Mouse (Mus musculus) ES-Bruce4 (cell line): ENCODE results near the gene Lsm12.

Experiments
- EP300 ChIP-seq: IDR thresholded peaks from 2 replicates; pipeline ENCODE4 v1.6.1; 2011; ENCODE audit warnings: low read depth, low read length; ENCODE audit not compliant: insufficient read depth
- POLR2A ChIP-seq: IDR thresholded peaks from one replicate; pipeline ENCODE4 v1.8.1; 2011; ENCODE audit warnings: low read length; ENCODE audit not compliant: insufficient read depth

DNA sequence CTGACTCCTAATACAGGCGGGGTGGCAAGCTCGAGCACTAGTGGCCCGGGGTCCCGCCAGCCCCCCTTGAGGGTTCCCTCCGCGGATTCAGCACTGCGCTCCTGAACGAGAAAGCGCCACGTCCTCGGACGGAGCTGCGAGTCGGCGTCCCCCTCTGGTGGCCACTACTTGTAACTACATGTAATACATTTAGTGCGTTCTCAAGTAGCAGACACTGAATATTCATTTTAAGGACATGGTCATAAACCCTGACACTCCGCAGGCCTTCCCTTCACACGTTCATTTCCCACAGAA, 46.7 kb downstream of the Lsm12 start:
- no peak for TF ChIP-seq EP300
- TF ChIP-seq POLR2A: no peak
